Mouse (Mus musculus): Measurements from ENCODE around the gene Zbtb8os. TPM values are rescaled to one million over a fixed set of nuclear protein-coding genes. Genes with fewer than 3 reads are reported as not detected.

Zbtb8os gene
- polyA plus RNA-seq, 1 experiment: 20.7 TPM

- no peak for TF ChIP-seq POLR2A (IDR thresholded peaks at IDR 0.05; ENCODE audit: control insufficient read depth, low read depth, low read length)
- no peak for TF ChIP-seq CTCF (IDR thresholded peaks at IDR 0.05; ENCODE audit: control insufficient read depth, insufficient read depth, insufficient replicate concordance, low read depth, low read length)
- H3K36me3 ChIP-seq (ENCODE audit: control insufficient read depth, insufficient read depth, low read length): no peaks in the 10 kb centered on the region
- no peak overlapping the region for H3K27ac ChIP-seq (ENCODE audit: control insufficient read depth, insufficient read depth, low read depth, low read length)
- no peaks in the 10 kb centered on the region for H3K27me3 ChIP-seq (ENCODE audit: control insufficient read depth, insufficient read depth, low read length)
- no peak overlapping the region for H3K4me3 ChIP-seq (ENCODE audit: control insufficient read depth, low read depth, low read length)
- H3K4me1 ChIP-seq (ENCODE audit: control insufficient read depth, insufficient read depth, low read length): no peaks in the 10 kb centered on the region
These were observed 54.8 kb downstream of the Zbtb8os start for GRCm38 (mm10) chr4:129390216-129390743.

GRCm38 (mm10) chr4:129390936-129391557, 55.6 kb downstream of the Zbtb8os start:
- H3K4me3 ChIP-seq (ENCODE audit: control insufficient read depth, low read depth, low read length): no peak overlapping the region
- TF ChIP-seq CTCF (IDR thresholded peaks at IDR 0.05; ENCODE audit: control insufficient read depth, insufficient read depth, insufficient replicate concordance, low read depth, low read length): no peak
- no peak for TF ChIP-seq POLR2A (IDR thresholded peaks at IDR 0.05; ENCODE audit: control insufficient read depth, low read depth, low read length)
- no peaks in the 10 kb centered on the region for H3K36me3 ChIP-seq (ENCODE audit: control insufficient read depth, insufficient read depth, low read length)
- H3K27ac ChIP-seq (ENCODE audit: control insufficient read depth, insufficient read depth, low read depth, low read length): no peak overlapping the region
- no peaks in the 10 kb centered on the region for H3K4me1 ChIP-seq (ENCODE audit: control insufficient read depth, insufficient read depth, low read length)
- no peaks in the 10 kb centered on the region for H3K27me3 ChIP-seq (ENCODE audit: control insufficient read depth, insufficient read depth, low read length)

- no peaks in the 10 kb centered on the region for H3K36me3 ChIP-seq (ENCODE audit: control insufficient read depth, insufficient read depth, low read length)
- no peaks in the 10 kb centered on the region for H3K4me1 ChIP-seq (ENCODE audit: control insufficient read depth, insufficient read depth, low read length)
- no peaks in the 10 kb centered on the region for H3K27me3 ChIP-seq (ENCODE audit: control insufficient read depth, insufficient read depth, low read length)
- H3K4me3 ChIP-seq (ENCODE audit: control insufficient read depth, low read depth, low read length): no peak overlapping the region
- no peak for TF ChIP-seq POLR2A (IDR thresholded peaks at IDR 0.05; ENCODE audit: control insufficient read depth, low read depth, low read length)
- no peak for TF ChIP-seq CTCF (IDR thresholded peaks at IDR 0.05; ENCODE audit: control insufficient read depth, insufficient read depth, insufficient replicate concordance, low read depth, low read length)
- H3K27ac ChIP-seq (ENCODE audit: control insufficient read depth, insufficient read depth, low read depth, low read length): no peak overlapping the region
These were observed 58.8 kb downstream of the Zbtb8os start for GRCm38 (mm10) chr4:129394089-129394870.

GRCm38 (mm10) chr4:129396960-129397359, 61.5 kb downstream of the Zbtb8os start:
- H3K4me3 ChIP-seq (ENCODE audit: control insufficient read depth, low read depth, low read length): no peak overlapping the region
- H3K27ac ChIP-seq (ENCODE audit: control insufficient read depth, insufficient read depth, low read depth, low read length): no peak overlapping the region
- H3K36me3 ChIP-seq (ENCODE audit: control insufficient read depth, insufficient read depth, low read length): no peaks in the 10 kb centered on the region
- H3K4me1 ChIP-seq (ENCODE audit: control insufficient read depth, insufficient read depth, low read length): no peaks in the 10 kb centered on the region
- no peak for TF ChIP-seq POLR2A (IDR thresholded peaks at IDR 0.05; ENCODE audit: control insufficient read depth, low read depth, low read length)
- H3K27me3 ChIP-seq (ENCODE audit: control insufficient read depth, insufficient read depth, low read length): no peaks in the 10 kb centered on the region

GRCm38 (mm10) chr4:129399813-129400212, 64.3 kb downstream of the Zbtb8os start:
- no peak overlapping the region for H3K4me3 ChIP-seq (ENCODE audit: control insufficient read depth, low read depth, low read length)
- no peak for TF ChIP-seq POLR2A (IDR thresholded peaks at IDR 0.05; ENCODE audit: control insufficient read depth, low read depth, low read length)
- no peak for TF ChIP-seq CTCF (IDR thresholded peaks at IDR 0.05; ENCODE audit: control insufficient read depth, insufficient read depth, insufficient replicate concordance, low read depth, low read length)

More at GRCm38 (mm10) chr4:129399813-129400212, 64.3 kb downstream of the Zbtb8os start:
- no peaks in the 10 kb centered on the region for H3K27me3 ChIP-seq (ENCODE audit: control insufficient read depth, insufficient read depth, low read length)
- no peak overlapping the region for H3K27ac ChIP-seq (ENCODE audit: control insufficient read depth, insufficient read depth, low read depth, low read length)
- no peaks in the 10 kb centered on the region for H3K36me3 ChIP-seq (ENCODE audit: control insufficient read depth, insufficient read depth, low read length)
- no peaks in the 10 kb centered on the region for H3K4me1 ChIP-seq (ENCODE audit: control insufficient read depth, insufficient read depth, low read length)

Other genes with a start within 250 kb of the Zbtb8os start
- 0.42 and 2.4 TPM in 2 replicates for gene Tmem54, start 230.1 kb upstream of the Zbtb8os start, polyA plus RNA-seq (2012; rRNA removed)
- gene Hpca, start 213.7 kb upstream of the Zbtb8os start, polyA plus RNA-seq (2012; rRNA removed): 9.3 and 10.2 TPM in 2 replicates
- 9.1 and 11.0 TPM in 2 replicates for gene Fndc5, start 198.7 kb upstream of the Zbtb8os start, polyA plus RNA-seq (2012; rRNA removed)
- 26.8 and 34.6 TPM in 2 replicates for gene S100pbp, start 146.0 kb upstream of the Zbtb8os start, polyA plus RNA-seq (2012; rRNA removed)
- 9.5 and 11.9 TPM in 2 replicates for gene Yars, start 145.9 kb upstream of the Zbtb8os start, polyA plus RNA-seq (2012; rRNA removed)
- 1.4 and 2.5 TPM in 2 replicates for gene C77080, start 74.3 kb upstream of the Zbtb8os start, polyA plus RNA-seq (2012; rRNA removed)
- gene Sync, start 48.1 kb upstream of the Zbtb8os start, polyA plus RNA-seq (2012; rRNA removed): 0.36 and 0.40 TPM in 2 replicates
- 46.1 and 51.5 TPM in 2 replicates for gene Rbbp4, start 325 bp upstream of the Zbtb8os start, polyA plus RNA-seq (2012; rRNA removed)
- gene Zbtb8a, start 42.4 kb downstream of the Zbtb8os start, polyA plus RNA-seq (2012; rRNA removed): 4.6 and 5.6 TPM in 2 replicates
- gene Zbtb8b, start 105.2 kb downstream of the Zbtb8os start, polyA plus RNA-seq (2012; rRNA removed): 1.0 and 1.3 TPM in 2 replicates
- gene Bsdc1, start 125.9 kb downstream of the Zbtb8os start, polyA plus RNA-seq (2012; rRNA removed): 35.5 and 38.2 TPM in 2 replicates
- 252 and 267 TPM in 2 replicates for gene Tssk3, start 155.3 kb downstream of the Zbtb8os start, polyA plus RNA-seq (2012; rRNA removed)
- gene Fam229a, start 155.5 kb downstream of the Zbtb8os start, polyA plus RNA-seq (2012; rRNA removed): 945 and 1,232 TPM in 2 replicates
- 55.6 and 69.9 TPM in 2 replicates for gene Marcksl1, start 177.9 kb downstream of the Zbtb8os start, polyA plus RNA-seq (2012; rRNA removed)
- 123 and 132 TPM in 2 replicates for gene Hdac1, start 207.0 kb downstream of the Zbtb8os start, polyA plus RNA-seq (2012; rRNA removed)
- gene Lck, start 237.9 kb downstream of the Zbtb8os start, polyA plus RNA-seq (2012; rRNA removed): 1.8 and 2.5 TPM in 2 replicates
- 0.19 TPM in 1 of 2 replicates, not detected in the other for gene Fam167b, start 242.9 kb downstream of the Zbtb8os start, polyA plus RNA-seq (2012; rRNA removed)